Mouse (Mus musculus) kidney, postnatal 10 days (tissue): ENCODE measurements at regions not wholly inside any gene's neighbourhood (a gene's known extent, or its start where the extent isn't known, plus 50 kb on each side); places are given as distances from the start of the nearest gene placed in this dataset.

Source experiments
- DNase-seq: peaks from one replicate; pipeline ENCODE4 v3.0.0; 2021; ENCODE audit warnings: mixed read lengths

- DNase-seq, result no peak
Observed at GRCm38 (mm10) chrX:57869648-57870047, 152.9 kb upstream of the Zic3 start.

GRCm38 (mm10) chrX:57916705-57917104 is 105.8 kb upstream of the Zic3 start:
- DNase-seq, result peak; percentile 5

DNA sequence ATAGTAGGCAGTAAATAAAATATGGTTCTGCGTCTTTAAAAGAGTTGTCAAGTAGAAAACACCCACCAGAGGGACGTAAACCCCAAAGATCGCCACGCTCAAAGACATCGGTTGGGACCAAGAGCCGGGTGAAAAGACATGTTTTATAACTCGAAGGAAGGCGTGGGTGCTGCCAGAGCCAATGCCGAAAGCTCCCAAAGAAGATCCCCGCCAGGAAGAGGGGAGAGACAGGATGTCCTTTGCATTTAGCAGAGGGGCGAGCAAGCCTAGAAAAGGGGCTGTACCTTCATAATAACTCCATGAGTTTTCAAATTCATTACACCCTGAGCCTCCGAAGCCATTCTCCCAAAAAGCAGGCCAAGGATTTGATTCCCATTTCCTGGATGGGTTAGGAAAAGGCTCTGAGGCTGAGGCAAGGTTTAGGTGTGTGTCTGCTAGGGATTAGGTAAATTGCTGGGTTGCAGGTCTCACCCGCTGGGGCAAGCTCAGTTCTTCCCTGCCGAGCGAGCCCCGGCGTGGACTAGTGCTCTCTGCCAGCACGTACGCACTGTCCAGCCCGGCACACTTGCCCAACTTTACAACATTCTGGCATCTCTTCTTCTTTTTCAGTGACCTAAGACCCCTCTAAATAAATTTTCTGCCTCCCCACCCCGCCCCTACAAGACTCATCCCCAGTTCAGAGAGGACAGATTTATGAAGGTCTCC is 104.9 kb upstream of the Zic3 start:
- DNase-seq, result no peak

DNA sequence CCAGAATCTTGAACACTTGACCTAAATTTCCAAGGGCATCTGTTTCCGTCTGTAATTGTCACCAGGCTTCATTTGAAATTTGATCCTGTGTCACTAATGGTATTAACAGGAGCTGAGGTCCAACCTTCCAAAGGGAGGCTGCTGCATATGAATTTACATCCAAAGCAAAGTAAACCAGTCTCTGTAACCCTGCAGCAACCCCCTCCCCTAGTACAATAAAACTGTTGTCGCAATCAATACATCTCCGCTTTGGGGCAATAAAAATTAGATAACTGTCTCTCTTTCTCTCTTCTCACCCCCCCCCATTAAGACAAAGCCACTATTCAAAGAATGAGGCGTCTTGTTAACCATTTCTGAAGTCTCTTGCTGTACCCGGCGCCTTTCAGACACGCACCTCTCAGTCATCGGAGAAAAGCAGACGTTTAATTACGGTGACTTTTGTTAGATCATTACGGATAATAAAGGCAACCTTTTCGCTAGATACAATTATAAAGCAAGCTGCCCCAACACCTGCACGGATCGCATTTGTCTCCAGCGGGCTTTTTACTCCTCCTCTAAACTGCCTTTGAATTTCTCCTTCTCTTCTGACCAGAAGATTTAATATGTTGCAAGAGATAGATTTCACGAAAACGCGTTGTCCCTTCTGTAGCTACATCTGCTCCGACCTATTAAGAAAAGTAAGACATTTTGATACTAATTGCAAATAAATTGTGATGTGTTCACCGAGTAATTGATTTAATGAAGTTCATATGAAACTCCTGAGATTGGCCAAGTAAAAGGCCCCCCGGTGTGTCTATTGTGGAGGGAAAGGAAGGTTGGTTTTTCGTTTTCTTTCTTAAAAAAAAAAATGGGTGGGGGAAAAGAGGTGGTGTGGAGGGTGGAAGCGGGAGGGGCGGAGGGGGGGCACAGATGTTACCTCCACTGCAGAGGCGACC is 104.1 kb upstream of the Zic3 start:
- no peak for DNase-seq

GRCm38 (mm10) chrX:57919886-57920285 is 102.6 kb upstream of the Zic3 start:
- DNase-seq, result peak; percentile 5

- peak; percentile 8 for DNase-seq
Observed at GRCm38 (mm10) chrX:57920376-57920775, 102.1 kb upstream of the Zic3 start.

GRCm38 (mm10) chrX:57921294-57921693 is 101.2 kb upstream of the Zic3 start:
- peak; percentile 9 for DNase-seq

GRCm38 (mm10) chrX:57921821-57922449 is 100.6 kb upstream of the Zic3 start:
- DNase-seq, result no peak

DNA sequence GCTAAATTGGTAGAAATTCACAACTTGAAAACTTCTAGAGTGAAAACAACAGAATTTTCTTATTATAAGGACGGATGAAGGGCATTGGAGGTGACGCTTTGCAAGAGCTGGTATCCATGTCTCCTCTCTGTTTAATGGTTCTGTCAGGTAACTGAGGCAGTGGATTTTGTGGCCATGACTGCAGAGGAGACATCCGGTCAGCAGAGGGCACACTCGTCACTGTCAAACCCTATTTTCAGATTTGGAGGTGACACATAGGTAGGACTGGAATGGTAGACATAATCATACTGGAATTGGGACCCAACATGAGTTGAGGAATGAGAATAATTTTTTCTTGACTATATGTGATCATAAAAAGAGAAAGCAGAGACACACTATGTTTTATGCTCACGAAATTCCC is 98.7 kb upstream of the Zic3 start:
- DNase-seq, result no peak

GRCm38 (mm10) chrX:57935621-57936020 is 86.9 kb upstream of the Zic3 start:
- DNase-seq, result no peak

DNA sequence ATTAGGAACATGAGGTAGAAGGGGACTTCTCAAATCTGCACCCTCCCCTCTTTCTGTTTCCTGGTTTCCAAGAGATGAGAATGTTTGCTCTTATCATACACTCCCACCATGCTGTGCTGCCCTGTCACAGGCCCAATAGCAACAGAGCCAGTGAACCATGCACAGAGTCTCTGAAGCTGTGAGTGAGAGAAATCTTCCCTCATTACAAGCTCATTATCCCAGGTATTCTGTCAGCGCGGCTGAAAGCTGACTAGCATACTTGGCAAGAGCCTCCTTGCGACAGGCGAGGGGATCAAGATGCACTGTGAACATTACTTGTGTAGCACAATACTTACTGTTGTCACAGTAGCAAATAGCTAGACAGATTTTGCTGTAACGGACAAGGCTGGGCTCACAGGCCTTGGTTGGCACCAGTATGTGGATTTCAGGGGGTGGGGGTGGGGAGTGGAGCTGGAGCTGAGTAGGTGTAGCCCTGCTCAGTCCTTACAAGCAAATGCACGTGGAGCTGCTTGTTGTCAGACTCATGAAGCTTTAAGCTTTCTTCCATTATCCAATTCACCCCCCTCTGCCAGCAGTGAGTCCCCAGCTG is 84.2 kb upstream of the Zic3 start:
- no peak for DNase-seq

GRCm38 (mm10) chrX:57950896-57951295 is 71.6 kb upstream of the Zic3 start:
- DNase-seq, result no peak

GRCm38 (mm10) chrX:57951301-57951700 is 71.2 kb upstream of the Zic3 start:
- DNase-seq, result no peak

DNA sequence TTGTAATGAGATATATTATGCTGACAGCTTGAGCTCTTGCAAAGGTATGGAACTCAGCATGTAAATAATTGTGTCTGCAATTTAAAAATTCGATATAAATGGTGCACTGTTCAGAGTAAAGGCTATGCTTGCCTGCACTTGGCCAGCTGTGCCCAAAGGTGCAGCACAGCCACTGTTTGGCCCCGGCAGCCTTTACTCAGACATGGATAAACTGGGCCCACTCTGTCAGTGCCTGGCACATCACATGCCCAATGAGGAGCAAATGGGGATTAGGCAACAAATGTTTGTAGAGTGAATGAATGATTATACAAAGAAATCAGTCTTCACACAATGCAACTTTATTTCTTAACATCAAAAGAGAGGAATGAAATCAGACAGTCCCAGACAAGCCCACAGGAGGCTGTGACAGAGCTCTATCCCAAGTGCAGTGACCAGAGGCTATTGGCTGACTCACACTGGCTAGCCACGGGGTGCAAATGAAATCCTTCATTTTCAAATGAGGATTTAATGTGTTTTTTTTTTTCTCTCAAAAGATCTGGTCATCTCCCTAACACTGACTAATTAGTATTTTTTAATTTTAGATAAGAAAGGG is 67.8 kb upstream of the Zic3 start:
- DNase-seq, result no peak
